Mouse (Mus musculus): ENCODE measurements around the gene Slc24a3.

- no peak for TF ChIP-seq CTCF (IDR thresholded peaks at IDR 0.05; ENCODE audit: insufficient read depth, low read depth, low read length)
- TF ChIP-seq POLR2A (IDR thresholded peaks at IDR 0.05; ENCODE audit: insufficient read depth, low read depth, low read length), result no peak
These were observed 56.1 kb downstream of the Slc24a3 start for GRCm38 (mm10) chr2:145223646-145224045.
